Mouse (Mus musculus) T-helper 2 cell (primary cell): ENCODE measurements around the gene Rnf151.
"Not testable (repeated sequence)": the region's sequence is repeated elsewhere in the genome, so short reads cannot be mapped to it uniquely, and the experiment has no call there.

Experiments
- in situ Hi-C: fragments of 300-600 bp; cut with MboI, MseI; formaldehyde crosslinking; loops from one replicate; pipeline ENCODE4 v1.15.1; 2025; ENCODE audit warnings: high pct_unique_total_duplicates

Gene Rnf151

GRCm38 (mm10) chr17:24705821-24706220, 12.0 kb downstream of the Rnf151 start:
- in situ Hi-C loops = no loop called here

- in situ Hi-C loops = no loop called here
Observed at GRCm38 (mm10) chr17:24701251-24701650, 16.6 kb downstream of the Rnf151 start.

- in situ Hi-C loops = no loop called here
Observed at GRCm38 (mm10) chr17:24699473-24699872, 18.4 kb downstream of the Rnf151 start.

GRCm38 (mm10) chr17:24698715-24699114, 19.1 kb downstream of the Rnf151 start:
- in situ Hi-C loops = no loop called here

GRCm38 (mm10) chr17:24697985-24698384, 19.9 kb downstream of the Rnf151 start:
- in situ Hi-C loops = no loop called here

GRCm38 (mm10) chr17:24696011-24696697, 21.7 kb downstream of the Rnf151 start, which contains the start of the genes Gfer and Noxo1:
Gene Gfer, minus strand, starts transcription at chr17:24696156.
Gene Noxo1, plus strand, starts transcription at chr17:24696234.
- in situ Hi-C loops = no loop called here

- in situ Hi-C loops = no loop called here
Observed at GRCm38 (mm10) chr17:24695326-24696010, 22.4 kb downstream of the Rnf151 start.

GRCm38 (mm10) chr17:24692385-24692784, 25.5 kb downstream of the Rnf151 start:
- in situ Hi-C loops = no loop called here

- in situ Hi-C loops = no loop called here
Observed at GRCm38 (mm10) chr17:24689251-24690081, 28.4 kb downstream of the Rnf151 start, which contains the start of gene Syngr3. Gene Syngr3, minus strand, starts transcription at chr17:24689955.

GRCm38 (mm10) chr17:24687599-24687998, 30.3 kb downstream of the Rnf151 start:
- in situ Hi-C loops = no loop called here

GRCm38 (mm10) chr17:24687146-24687595, 30.7 kb downstream of the Rnf151 start:
- in situ Hi-C loops = no loop called here

GRCm38 (mm10) chr17:24686514-24686913, 31.3 kb downstream of the Rnf151 start:
- in situ Hi-C loops = no loop called here

GRCm38 (mm10) chr17:24677500-24678080, 40.3 kb downstream of the Rnf151 start:
- in situ Hi-C loops = no loop called here

GRCm38 (mm10) chr17:24676877-24677276, 41.0 kb downstream of the Rnf151 start:
- in situ Hi-C loops = no loop called here

GRCm38 (mm10) chr17:24676187-24676586, 41.7 kb downstream of the Rnf151 start:
- in situ Hi-C loops = no loop called here

GRCm38 (mm10) chr17:24674277-24674676, 43.6 kb downstream of the Rnf151 start:
- in situ Hi-C loops = no loop called here

- in situ Hi-C loops = no loop called here
Observed at GRCm38 (mm10) chr17:24672141-24672540, 45.7 kb downstream of the Rnf151 start.

- in situ Hi-C loops = no loop called here
Observed at GRCm38 (mm10) chr17:24671346-24671745, 46.5 kb downstream of the Rnf151 start.

GRCm38 (mm10) chr17:24670246-24670844, 47.5 kb downstream of the Rnf151 start:
- in situ Hi-C loops = no loop called here

- in situ Hi-C loops = no loop called here
Observed at GRCm38 (mm10) chr17:24669545-24670245, 48.2 kb downstream of the Rnf151 start, which contains the start of gene Zfp598. Gene Zfp598, plus strand, starts transcription at chr17:24669687.

GRCm38 (mm10) chr17:24669214-24669544, 48.7 kb downstream of the Rnf151 start:
- in situ Hi-C loops = not testable (repeated sequence)
